Mouse (Mus musculus) testis, adult 2 months (tissue): Measurements from ENCODE around the gene Edaradd. TPM values are rescaled to one million over a fixed set of nuclear protein-coding genes. Genes with fewer than 3 reads are reported as not detected.

Source experiments
- H3K27ac ChIP-seq: fragments of 200-500 bp; 2 replicates; pipeline ENCODE4 v1.5.1; 2012; ENCODE audit warnings: low read depth, low read length; ENCODE audit not compliant: control insufficient read depth, insufficient read depth
- H3K27me3 ChIP-seq: fragments of 200-500 bp; 2 replicates; pipeline ENCODE4 v1.6.1; 2012; ENCODE audit warnings: mild to moderate bottlenecking, low read length, moderate library complexity; ENCODE audit not compliant: control insufficient read depth, insufficient read depth
- H3K36me3 ChIP-seq: fragments of 200-500 bp; 2 replicates; pipeline ENCODE4 v1.6.1; 2012; ENCODE audit warnings: mild to moderate bottlenecking, low read length; ENCODE audit not compliant: control insufficient read depth, insufficient read depth
- H3K4me1 ChIP-seq: fragments of 200-500 bp; 2 replicates; pipeline ENCODE4 v1.6.1; 2012; ENCODE audit warnings: low read length; ENCODE audit not compliant: control insufficient read depth, insufficient read depth
- H3K4me3 ChIP-seq: fragments of 200-500 bp; 2 replicates; pipeline ENCODE4 v1.5.1; 2012; ENCODE audit warnings: low read depth, mild to moderate bottlenecking, low read length, moderate library complexity, mixed read lengths; ENCODE audit not compliant: control insufficient read depth
- CTCF ChIP-seq: fragments of 200-500 bp; IDR thresholded peaks from 2 replicates; pipeline ENCODE4 v1.5.1; 2012; ENCODE audit warnings: low read depth, mild to moderate bottlenecking, inconsistent platforms, low read length, moderate library complexity; ENCODE audit not compliant: control insufficient read depth, insufficient read depth, insufficient replicate concordance
- POLR2A ChIP-seq: fragments of 200-500 bp; IDR thresholded peaks from 2 replicates; pipeline ENCODE4 v1.6.1; 2012; ENCODE audit warnings: low read depth, mild to moderate bottlenecking, inconsistent platforms, low read length, moderate library complexity; ENCODE audit not compliant: control insufficient read depth
- polyA plus RNA-seq: library from polyadenylated mRNA; depleted of rRNA; stranded (reverse); fragments of >200 nt; gene quantifications from 2 replicates; pipeline ENCODE4 v1.2.3, GENCODE M21; 2012; rRNA removed

Edaradd gene
- polyA plus RNA-seq: 0.19 and 0.25 TPM in 2 replicates

DNA sequence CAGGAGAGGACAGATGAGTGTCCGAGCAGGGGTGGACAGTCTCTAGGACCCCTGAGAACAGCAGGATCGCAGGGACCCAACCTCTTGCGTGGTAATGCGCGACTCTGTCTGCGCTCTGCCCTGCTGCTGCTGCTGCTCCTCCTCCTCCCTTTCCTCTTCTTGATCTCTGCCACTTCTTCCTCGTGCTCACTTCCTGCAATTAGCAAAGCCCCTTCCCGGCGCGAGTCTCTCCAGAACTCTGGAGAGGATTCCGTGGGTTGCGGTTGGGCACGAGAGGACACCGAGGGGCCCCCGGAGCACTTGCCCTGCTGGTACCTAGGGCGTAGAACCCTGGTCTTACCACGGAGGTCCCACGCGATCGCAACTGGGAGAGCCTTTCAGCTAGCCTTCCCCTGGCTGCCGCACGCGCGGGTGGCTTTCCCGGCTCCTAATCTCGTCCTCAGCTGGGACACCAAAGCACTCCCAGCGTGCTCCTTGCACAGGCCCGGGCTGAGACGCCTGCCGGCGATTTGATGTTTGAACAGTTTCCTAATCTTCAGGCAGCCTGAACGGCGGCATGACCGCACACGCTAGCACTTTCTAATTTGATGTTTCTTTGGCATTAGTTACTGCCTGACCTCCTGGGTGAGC is at the start of gene Edaradd:
Gene Edaradd (minus strand): TSS at position 484 of the 630 bp plus-strand sequence.
- H3K27me3 ChIP-seq: no peaks in the 10 kb centered on the region
- peaks cover 16% of the 10 kb centered on the region for H3K4me1 ChIP-seq
- H3K27ac ChIP-seq: no peak within 1 kb of the TSS; the same call in 1 of the 2 replicates
- TF ChIP-seq POLR2A (no peak), CTCF (no peak)
- H3K36me3 ChIP-seq: no peaks in the 10 kb centered on the region
- H3K4me3 ChIP-seq: peak within 1 kb of the TSS; percentile 81

DNA sequence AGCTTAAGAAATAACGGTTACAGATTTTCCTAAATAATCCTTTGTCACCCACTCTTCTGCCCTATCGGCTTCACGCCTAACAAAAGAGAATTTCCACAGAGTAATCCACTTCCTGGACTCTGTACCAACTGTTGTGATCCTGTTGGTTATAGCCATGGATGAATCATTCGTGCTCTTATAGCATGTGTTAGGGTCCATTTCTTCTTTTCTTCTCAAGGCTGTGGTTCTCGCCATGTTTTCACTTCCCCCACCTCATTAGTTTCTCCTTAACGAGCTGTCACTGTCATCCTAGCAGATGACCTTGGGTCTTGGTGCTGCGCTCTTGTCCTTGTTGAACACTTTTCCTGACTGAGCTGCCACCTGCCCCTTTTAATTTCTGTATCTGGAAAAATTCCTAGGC is 49.5 kb upstream of the Edaradd start:
- no peak for TF ChIP-seq POLR2A
- no peak for TF ChIP-seq CTCF
- Histone ChIP-seq H3K4me1 (no peaks in the 10 kb centered on the region), H3K27me3 (no peaks in the 10 kb centered on the region), H3K36me3 (no peaks in the 10 kb centered on the region), H3K4me3 (no peak overlapping the region), H3K27ac (no peak overlapping the region)

DNA sequence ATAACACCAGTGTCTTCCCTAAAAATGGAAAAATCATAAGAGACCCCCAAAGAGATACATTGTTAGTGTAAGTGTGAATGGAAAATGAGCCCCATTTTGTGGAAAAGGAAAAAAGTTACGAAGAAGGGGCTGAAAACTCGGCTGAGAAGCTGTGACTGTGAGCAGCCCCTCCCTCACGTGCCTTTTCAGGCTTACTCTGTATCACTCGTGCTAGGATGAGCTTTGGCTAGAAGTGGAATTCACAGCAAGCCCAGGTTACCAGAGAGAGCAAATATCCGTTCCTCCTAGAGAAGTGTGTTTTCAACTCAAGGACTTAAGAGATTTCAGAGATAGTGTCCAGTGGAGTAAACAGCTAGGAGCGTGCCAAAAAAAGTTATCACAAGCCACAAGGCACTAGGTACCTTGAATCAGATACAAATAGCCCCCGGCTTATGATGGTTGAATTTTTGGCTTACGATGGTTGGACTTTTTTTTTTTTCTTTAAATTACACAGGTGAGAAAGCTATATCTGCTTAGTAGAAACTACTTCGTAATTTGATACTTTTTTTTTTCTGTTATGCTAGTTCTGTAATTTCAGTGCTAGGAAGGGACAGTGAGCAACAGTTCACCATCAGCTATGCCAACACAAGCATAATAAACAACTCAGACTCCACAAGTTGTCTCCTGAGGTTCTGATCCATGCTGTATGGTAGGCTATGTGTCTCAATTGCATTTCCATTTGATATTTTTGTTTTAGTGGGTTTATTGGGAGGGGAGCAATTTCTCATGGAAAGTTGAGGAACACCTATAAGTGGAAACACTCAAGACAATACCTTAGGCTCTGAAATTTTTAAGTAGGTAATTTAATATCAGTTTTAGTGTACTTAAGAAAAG is 48.6 kb upstream of the Edaradd start:
- TF ChIP-seq POLR2A (no peak), CTCF (no peak)
- Histone ChIP-seq H3K27ac (no peak overlapping the region), H3K4me3 (no peak overlapping the region), H3K4me1 (no peaks in the 10 kb centered on the region), H3K27me3 (no peaks in the 10 kb centered on the region), H3K36me3 (no peaks in the 10 kb centered on the region)

DNA sequence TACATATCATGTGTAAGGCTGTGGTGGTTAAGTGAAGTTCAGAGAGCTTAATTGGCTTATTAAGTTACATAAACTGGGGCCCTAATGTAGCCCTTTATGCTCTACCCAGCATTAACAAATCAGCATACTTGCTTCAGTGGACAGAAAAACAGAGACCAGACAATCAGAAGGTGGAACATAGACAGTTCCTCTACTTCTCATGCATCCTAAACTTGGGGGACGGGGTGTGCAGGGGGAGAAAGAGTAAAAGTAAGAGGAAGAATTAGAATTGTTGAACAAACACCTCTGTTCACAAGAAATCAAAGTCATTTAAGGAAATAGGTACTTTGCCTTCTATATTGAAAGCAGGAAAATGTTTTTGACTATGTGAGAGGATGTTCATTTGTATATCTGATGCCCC is 47.7 kb upstream of the Edaradd start:
- H3K27me3 ChIP-seq: no peaks in the 10 kb centered on the region
- H3K36me3 ChIP-seq: no peaks in the 10 kb centered on the region
- no peak overlapping the region for H3K27ac ChIP-seq
- TF ChIP-seq CTCF: no peak
- no peak for TF ChIP-seq POLR2A
- H3K4me3 ChIP-seq: no peak overlapping the region
- H3K4me1 ChIP-seq: no peaks in the 10 kb centered on the region

DNA sequence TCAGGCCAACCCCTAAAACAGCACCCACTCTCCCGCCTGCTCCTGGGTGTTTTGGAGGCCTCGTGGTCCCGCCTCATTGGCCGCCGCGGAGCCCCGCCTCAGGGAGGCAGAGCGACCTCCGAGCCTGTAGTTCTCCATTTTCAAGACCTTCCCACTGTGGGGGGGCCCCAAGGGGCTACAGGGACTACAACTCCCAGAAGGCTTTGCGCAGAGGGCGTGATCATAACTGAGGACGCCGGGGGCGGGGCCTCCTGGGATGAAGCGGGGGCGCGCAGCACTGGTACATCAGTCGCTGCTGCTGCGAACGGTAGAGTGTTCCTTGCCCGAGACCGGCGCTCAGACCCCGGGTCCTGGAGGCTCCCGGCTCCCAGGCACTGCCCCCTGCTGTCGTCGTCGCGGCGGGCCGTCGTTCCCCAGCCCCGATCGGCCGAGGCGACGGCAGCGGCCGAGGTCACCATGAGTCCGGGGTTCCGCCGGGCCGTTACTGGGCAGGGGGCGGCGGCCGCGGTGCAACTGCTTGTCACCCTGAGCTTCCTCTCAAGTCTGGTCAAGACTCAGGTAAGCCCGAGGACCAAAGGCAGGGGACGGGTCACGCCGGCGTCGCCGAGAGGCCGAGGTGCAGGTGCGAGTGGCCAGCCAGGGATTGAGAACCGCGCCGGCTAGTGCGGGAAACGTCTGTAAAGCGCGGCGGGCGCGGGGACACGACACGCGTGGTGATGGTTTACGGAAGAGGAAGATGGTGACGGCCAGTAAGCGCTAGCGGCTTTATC is 45.6 kb upstream of the Edaradd start, which contains the start of gene Ero1lb:
Gene Ero1lb (plus strand): TSS at position 254 of the 770 bp plus-strand sequence.
- Histone ChIP-seq H3K27ac (peak within 1 kb of the TSS; percentile 93), H3K36me3 (no peaks in the 10 kb centered on the region), H3K4me1 (no peaks in the 10 kb centered on the region), H3K4me3 (peak within 1 kb of the TSS; percentile 92), H3K27me3 (no peaks in the 10 kb centered on the region)
- peak; percentile 93 for TF ChIP-seq POLR2A
- TF ChIP-seq CTCF: no peak

DNA sequence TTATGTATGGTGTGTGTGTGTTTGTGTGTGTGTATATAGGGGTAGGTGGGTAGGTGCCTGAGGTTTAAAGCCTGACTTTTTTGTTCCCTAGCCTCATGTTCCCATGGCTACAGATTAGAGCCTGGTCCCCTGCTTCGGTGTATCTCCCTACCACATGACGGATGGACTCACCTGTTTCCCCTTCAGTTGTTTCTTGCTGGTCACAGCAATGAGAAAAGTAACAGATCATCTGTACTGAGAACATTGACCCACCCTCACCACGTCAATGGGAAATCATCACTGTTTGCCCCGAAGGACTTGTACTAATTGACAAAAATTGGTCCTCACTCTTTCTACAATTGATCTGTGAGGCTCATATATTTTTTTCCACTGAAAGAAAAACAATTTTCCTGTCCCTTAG is 42.0 kb upstream of the Edaradd start:
- TF ChIP-seq CTCF (no peak), POLR2A (no peak)
- H3K27me3 ChIP-seq: no peaks in the 10 kb centered on the region

DNA sequence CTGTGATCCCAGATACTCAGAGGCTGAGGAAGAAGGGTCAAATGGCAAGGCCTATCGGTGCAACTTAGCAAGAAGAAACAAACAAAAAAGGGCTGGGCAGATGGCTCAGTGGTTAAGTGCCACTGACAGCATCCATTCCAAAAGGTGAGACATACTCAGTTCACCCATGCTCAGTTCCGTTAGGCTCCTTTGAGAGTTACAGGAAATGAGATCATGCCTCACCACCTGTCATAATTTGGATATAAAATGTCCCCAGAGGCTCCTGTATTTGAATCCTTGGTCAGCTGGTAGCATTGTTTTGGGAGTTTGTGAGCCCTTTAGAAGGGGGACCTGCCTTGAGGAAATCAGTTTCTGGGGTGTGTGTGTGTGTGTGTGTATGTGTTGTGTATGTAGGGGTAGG is 41.5 kb upstream of the Edaradd start:
- Histone ChIP-seq H3K4me1 (no peaks in the 10 kb centered on the region), H3K27ac (no peak overlapping the region), H3K36me3 (no peaks in the 10 kb centered on the region), H3K4me3 (no peak overlapping the region), H3K27me3 (no peaks in the 10 kb centered on the region)
- TF ChIP-seq CTCF (no peak), POLR2A (no peak)

More for the DNA sequence above, 42.0 kb upstream of the Edaradd start:
- Histone ChIP-seq H3K4me1 (no peaks in the 10 kb centered on the region), H3K4me3 (no peak overlapping the region), H3K27ac (no peak overlapping the region), H3K36me3 (no peaks in the 10 kb centered on the region)
